ENCODE assay signal across 25 mouse cellular contexts in genomic region chr5:40402721-40403120, GRCm38 (mm10).
DNase-seq lines count a peak whose midpoint lies in the region; ATAC-seq lines count a peak whose summit lies in the region.
"Had no signal": no experiment of that assay in that cellular context is flagged by ENCODE, and none has a peak within 500 bp of the region (broad histone marks: within the 10 kb centered on the region; RNA-seq: fewer than 3 reads in every experiment).

No protein-coding gene starts in this region.

- DNase-seq in frontal cortex, adult 2 months (ENCODE audit: extremely low spot score in 1 of 2, low spot score in 1 of 2), result peak; percentile 25 to 45
- no peak for DNase-seq in frontal cortex, postnatal 25 days (ENCODE audit: low spot score in 2 of 2)
- DNase-seq in left cerebral cortex, adult 18-20 months (ENCODE audit: low spot score in 2 of 2), result peak; percentile 9 to 29
- no peak for DNase-seq in left cerebral cortex, postnatal 4 days
- DNase-seq in left cerebral cortex, adult 9 months (ENCODE audit: low spot score in 2 of 2), result peak; percentile 25 to 58
- DNase-seq in right cerebral cortex, postnatal 25 days, result peak; percentile 12
- no peak for DNase-seq in urinary bladder, postnatal 25 days (ENCODE audit: low spot score)
- DNase-seq: adrenal gland, postnatal 25 days; cerebellum, adult 2 months; cerebellum, postnatal 14 days; gastrocnemius, postnatal 25 days; heart, adult 18-20 months; heart, postnatal 36 days; kidney, adult 2 months; kidney, postnatal 36 days; liver; lung, embryonic 14.5 days; lung, postnatal 14 days; midbrain, embryonic 14.5 days; thymus, postnatal 14 days had no signal

- ATAC-seq in granulocyte monocyte progenitor cell, adult 5-6 weeks (replicated peaks; ENCODE audit: poor library complexity, severe bottlenecking), result no peak
- ATAC-seq: CD4-positive, CD25-positive, alpha-beta regulatory T cell, adult 4 months; forebrain, embryonic 14.5 days; hindbrain, postnatal 0 days; intestine, embryonic 15.5 days had no signal

- intact Hi-C loops in left cerebral cortex, postnatal 4 days (cut with DNase I), result no loop called here

Comparison
In these comparisons a context has a peak if more than half of its experiments do, and no peak if none do; other contexts are left out.
1. DNase-seq: peak in frontal cortex, adult 2 months (2 of 2), left cerebral cortex, adult 18-20 months (2 of 2), left cerebral cortex, adult 9 months (2 of 2) and right cerebral cortex, postnatal 25 days (single experiment); none in frontal cortex, postnatal 25 days (0 of 2), left cerebral cortex, postnatal 4 days (single experiment) and urinary bladder, postnatal 25 days (single experiment).